Mouse (Mus musculus) megakaryocyte progenitor cell, adult 5-6 weeks (primary cell): ENCODE measurements around the gene Nap1l5. TPM values are rescaled to one million over a fixed set of nuclear protein-coding genes. Genes with fewer than 3 reads are reported as not detected.

Experiments used
- total RNA-seq, 2 experiments: library from RNA; stranded (forward) in 1 of 2; stranded (reverse) in 1 of 2; fragments of 157-497, 149-512 nt in 1 of 2; fragments of 200-1000 nt in 1 of 2; gene quantifications; 2 replicates each; pipeline versions ENCODE4 v1.2.3 to v1.2.4; 2015 to 2017

Gene Nap1l5
- total RNA-seq, 2 experiments from 2014 or later, result not detected

Other genes with a start within 250 kb of the Nap1l5 start
- gene Herc3, start 75.6 kb downstream of the Nap1l5 start, total RNA-seq (2015), result 2.6 and 5.2 TPM in 2 replicates
- 4.8 and 6.8 TPM in 2 replicates for gene Herc3, start 75.6 kb downstream of the Nap1l5 start, total RNA-seq (2017)
- gene Fam13a, start 117.5 kb upstream of the Nap1l5 start, total RNA-seq (2015), result 0.10 and 1.6 TPM in 2 replicates
- gene Fam13a, start 117.5 kb upstream of the Nap1l5 start, total RNA-seq (2017), result 0.12 and 0.17 TPM in 2 replicates